In genomic region chr4:128724059-128724458, GRCm38 (mm10) we compare ENCODE assay signal across 9 mouse cellular contexts. TPM values are rescaled to one million over a fixed set of nuclear protein-coding genes. Genes with fewer than 3 reads are reported as not detected.
DNase-seq lines count a peak whose midpoint lies in the region; ATAC-seq lines count a peak whose summit lies in the region.
"Had no signal": no experiment of that assay in that cellular context is flagged by ENCODE, and none has a peak within 500 bp of the region (broad histone marks: within the 10 kb centered on the region; RNA-seq: fewer than 3 reads in every experiment).

No protein-coding gene starts in this region.

- H3K9me3 ChIP-seq in hindbrain, embryonic 13.5 days = no peaks in the 10 kb centered on the region
- no peaks in the 10 kb centered on the region for H3K9me3 ChIP-seq in hindbrain, embryonic 16.5 days (ENCODE audit: control insufficient read depth, low read length)
- H3K9me3 ChIP-seq: limb, embryonic 12.5 days had no signal

- no peak for ATAC-seq in hindbrain, embryonic 13.5 days (ENCODE audit: low FRiP score)
- ATAC-seq in hindbrain, embryonic 16.5 days = no peak

- H3K27me3 ChIP-seq in hindbrain, embryonic 13.5 days = no peaks in the 10 kb centered on the region
- no peaks in the 10 kb centered on the region for H3K27me3 ChIP-seq in hindbrain, embryonic 16.5 days (replicated peaks; ENCODE audit: control insufficient read depth, insufficient read depth, low read length)

- no peak overlapping the region for H3K4me3 ChIP-seq in hindbrain, embryonic 13.5 days
- no peak overlapping the region for H3K4me3 ChIP-seq in hindbrain, embryonic 16.5 days (ENCODE audit: low read length)
- H3K4me3 ChIP-seq: limb, embryonic 12.5 days had no signal

- H3K4me1 ChIP-seq in hindbrain, embryonic 13.5 days (replicated peaks) = peaks cover 68% of the 10 kb centered on the region
- peaks cover 33% of the 10 kb centered on the region for H3K4me1 ChIP-seq in hindbrain, embryonic 16.5 days (ENCODE audit: control insufficient read depth, insufficient read depth, low read depth, low read length)

- 63% methylated on average over 7 of the region's 7 CpGs for WGBS in hindbrain, embryonic 13.5 days
- WGBS in hindbrain, embryonic 16.5 days = 58% methylated on average over 7 of the region's 7 CpGs

- H3K4me2 ChIP-seq in hindbrain, embryonic 13.5 days = no peak overlapping the region
- H3K4me2 ChIP-seq in hindbrain, embryonic 16.5 days (ENCODE audit: low read length) = no peak overlapping the region
- H3K4me2 ChIP-seq: limb, embryonic 12.5 days had no signal

- H3K27ac ChIP-seq in hindbrain, embryonic 13.5 days = no peak overlapping the region
- H3K27ac ChIP-seq in hindbrain, embryonic 16.5 days (ENCODE audit: low read depth, low read length) = no peak overlapping the region; the same call in 1 of the 2 replicates
- H3K27ac ChIP-seq: limb, embryonic 12.5 days had no signal

- 0 out of 2 replicates have a peak, but pooled peaks cover 5% of the 10 kb centered on the region for H3K36me3 ChIP-seq in hindbrain, embryonic 13.5 days
- H3K36me3 ChIP-seq in hindbrain, embryonic 16.5 days (ENCODE audit: control insufficient read depth, insufficient read depth, low read length) = no peaks in the 10 kb centered on the region
- H3K36me3 ChIP-seq: limb, embryonic 12.5 days had no signal

- intact Hi-C loops in heart, postnatal 10 days (cut with DNase I) = no loop called here

- 0 out of 2 replicates have a peak overlapping the region, but pooled peaks have one; percentile 3 for H3K9ac ChIP-seq in hindbrain, embryonic 13.5 days
- no peak overlapping the region for H3K9ac ChIP-seq in hindbrain, embryonic 16.5 days (ENCODE audit: low read depth, low read length)
- H3K9ac ChIP-seq: limb, embryonic 12.5 days had no signal

- peak; percentile 81 for DNase-seq in cerebellum, adult 11 months
- peak; percentile 93 for DNase-seq in cerebellum, adult 9-11 months
- peak; percentile 54 to 65 for DNase-seq in heart, postnatal 10 days
- DNase-seq in liver = no peak
- DNase-seq in gastrocnemius, adult 18-20 months (ENCODE audit: low spot score) = no peak
- DNase-seq: embryo, embryonic 11 days had no signal

RNA-seq across cellular contexts. Expression of gene A3galt2, which starts 31.1 kb away (rescaled TPM):
- polyA plus RNA-seq in hindbrain, embryonic 13.5 days (2015; fragmentation: Nextera tagmentation; extraction: Ambion mirVana) = 0.38 and 0.53 TPM in 2 replicates
- polyA plus RNA-seq in hindbrain, embryonic 16.5 days (2015; fragmentation: Nextera tagmentation; extraction: Ambion mirVana) = 0.23 and 0.36 TPM in 2 replicates
- total RNA-seq in heart, postnatal 10 days (2021) = under 1 TPM; 0.12 to 0.29 TPM
- not detected for total RNA-seq in gastrocnemius, adult 18-20 months (2021)

Comparison
In these comparisons a context has a peak if more than half of its experiments do, and no peak if none do; other contexts are left out.
1. DNase-seq: peak in cerebellum, adult 11 months (single experiment), cerebellum, adult 9-11 months (single experiment) and heart, postnatal 10 days (2 of 2); none in liver (single experiment) and gastrocnemius, adult 18-20 months (single experiment).